Mouse (Mus musculus) liver, embryonic 16.5 days (tissue): Measurements from ENCODE around the gene Mettl7b. TPM values are rescaled to one million over a fixed set of nuclear protein-coding genes. Genes with fewer than 3 reads are reported as not detected.

Source experiments
- ATAC-seq: fragments of 200-750 bp; cut with Nextera tagmentation; 2 replicates; pipeline ENCODE4 v1.8.0; 2017; ENCODE audit warnings: low read depth, mild to moderate bottlenecking, moderate number of reproducible peaks, moderate library complexity
- H3K27ac ChIP-seq: fragments of 300-500 bp; sonication (generic); 2 replicates; pipeline ENCODE4 v1.5.1; 2014; ENCODE audit warnings: mild to moderate bottlenecking, low read length
- H3K27me3 ChIP-seq: fragments of 300-500 bp; sonication (generic); 2 replicates; pipeline ENCODE4 v1.6.1; 2014; ENCODE audit warnings: low read depth, low read length, mixed read lengths; ENCODE audit not compliant: control insufficient read depth, insufficient read depth
- H3K36me3 ChIP-seq: fragments of 300-500 bp; sonication (generic); 2 replicates; pipeline ENCODE4 v1.6.1; 2014; ENCODE audit warnings: mild to moderate bottlenecking; ENCODE audit not compliant: control insufficient read depth, insufficient read depth
- H3K4me1 ChIP-seq: fragments of 300-500 bp; sonication (generic); 2 replicates; pipeline ENCODE4 v1.6.1; 2014; ENCODE audit warnings: low read depth, low read length, mixed read lengths; ENCODE audit not compliant: control insufficient read depth
- H3K4me2 ChIP-seq: fragments of 300-500 bp; sonication (generic); 2 replicates; pipeline ENCODE4 v1.6.1; 2014; ENCODE audit warnings: low read depth, low read length, mixed read lengths
- H3K4me3 ChIP-seq: fragments of 300-500 bp; sonication (generic); 2 replicates; pipeline ENCODE4 v1.5.1; 2014; ENCODE audit warnings: low read depth, mild to moderate bottlenecking, low read length
- H3K9ac ChIP-seq: fragments of 300-500 bp; sonication (generic); 2 replicates; pipeline ENCODE4 v1.6.1; 2014; ENCODE audit warnings: low read depth, low read length
- H3K9me3 ChIP-seq: fragments of 300-500 bp; sonication (generic); replicated peaks from 2 replicates; pipeline ENCODE4 v1.6.1; 2016; ENCODE audit warnings: low read length; ENCODE audit not compliant: control insufficient read depth
- WGBS: fragments of 180-500 bp; shearing (Covaris S2); extraction: QIAGEN DNeasy Blood & Tissue Kit; methylation state at CpG from one replicate; pipeline ENCODE4 v1.1.7; 2014; ENCODE audit not compliant: insufficient replicate concordance; 5-methylcytosine and 5-hydroxymethylcytosine counted together
- polyA plus RNA-seq: library from polyadenylated mRNA; unstranded; fragments of >200 nt; fragmentation: Nextera tagmentation; extraction: Ambion mirVana; gene quantifications from 2 replicates; pipeline ENCODE4 v1.2.1, GENCODE M21; 2015

Mettl7b gene
- polyA plus RNA-seq, 1 experiment from 2014 or later, result 0.22 TPM

DNA sequence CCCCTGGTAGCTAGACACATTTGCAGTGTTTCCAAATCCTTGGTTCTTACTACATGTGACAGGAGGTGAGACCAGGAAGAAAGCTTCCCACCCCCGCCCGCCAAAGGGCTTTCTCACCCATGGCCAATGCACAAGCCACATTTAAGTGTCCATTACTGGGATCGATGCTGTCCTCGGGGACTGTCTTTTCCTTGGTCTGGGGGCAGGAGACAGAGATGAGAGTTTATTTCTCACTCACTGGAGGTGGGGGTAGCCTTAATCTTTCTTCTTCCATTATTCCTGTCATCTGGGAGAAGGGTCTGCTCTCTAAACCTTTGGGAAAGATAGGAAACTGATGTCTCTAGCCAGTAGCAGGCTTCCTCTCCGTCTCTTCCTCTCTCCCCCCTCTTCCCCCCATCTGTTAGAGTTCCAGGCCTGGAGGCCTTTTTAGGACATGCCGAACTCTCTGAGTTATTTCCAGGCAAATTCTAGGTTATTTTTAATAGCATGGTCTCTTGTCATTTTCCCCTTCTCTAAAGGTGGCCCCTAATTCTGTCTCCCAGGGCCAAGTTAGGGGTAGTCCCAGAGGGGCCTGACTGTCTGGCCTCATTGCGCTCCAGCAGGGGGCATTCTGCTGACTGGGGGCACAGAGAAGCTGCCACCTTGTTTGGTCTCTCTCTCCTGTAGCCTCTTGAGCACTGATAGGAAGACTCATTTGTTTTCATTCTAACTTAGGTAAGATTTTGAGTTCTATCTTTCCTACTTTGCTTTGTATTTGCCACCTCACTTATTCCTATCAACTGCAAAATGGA is 25.6 kb downstream of the Mettl7b start:
- Histone ChIP-seq H3K9ac (no peak overlapping the region), H3K4me3 (no peak overlapping the region), H3K4me2 (no peak overlapping the region), H3K4me1 (no peaks in the 10 kb centered on the region), H3K27ac (no peak overlapping the region), H3K36me3 (no peaks in the 10 kb centered on the region), H3K27me3 (peaks cover 53% of the 10 kb centered on the region), H3K9me3 (no peaks in the 10 kb centered on the region)
- WGBS, result 45% methylated on average over 7 of the region's 7 CpGs
- ATAC-seq, result no peak

DNA sequence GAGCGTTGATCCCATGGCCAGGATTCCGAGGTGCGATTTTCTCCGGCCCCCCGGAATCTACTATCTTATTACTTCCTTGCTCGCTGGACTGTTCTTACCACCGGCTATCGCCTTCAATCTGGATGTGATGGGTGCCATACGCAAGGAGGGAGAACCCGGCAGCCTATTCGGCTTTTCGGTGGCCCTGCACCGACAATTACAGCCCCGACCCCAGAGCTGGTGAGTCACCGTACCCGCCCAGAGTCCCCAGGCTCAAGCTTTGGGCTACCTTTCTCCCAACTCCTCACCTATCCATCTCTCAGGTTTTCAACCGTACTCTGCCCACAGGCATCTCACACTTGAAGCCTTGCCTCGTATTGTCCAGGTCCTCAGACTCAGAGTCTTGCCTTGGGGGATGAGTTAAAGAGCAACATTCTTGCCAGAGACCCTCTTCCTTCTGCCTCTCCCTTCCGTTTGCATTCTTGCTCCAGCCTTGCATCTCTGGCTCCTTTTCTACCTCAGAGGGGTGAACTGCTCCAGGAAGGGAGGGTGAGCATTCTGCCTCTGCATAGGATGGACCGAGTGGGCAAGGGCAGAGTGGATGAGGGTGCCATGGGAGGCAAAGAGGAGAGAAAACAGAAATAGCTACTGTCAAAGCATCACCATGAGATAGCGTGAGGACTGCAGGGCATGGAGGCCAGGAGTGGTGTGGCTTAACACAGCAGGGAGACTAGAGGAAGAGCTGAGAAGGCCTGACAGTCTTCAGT is 26.6 kb downstream of the Mettl7b start:
- H3K4me3 ChIP-seq, result peak overlapping the region; percentile 37
- no peaks in the 10 kb centered on the region for H3K36me3 ChIP-seq
- no peaks in the 10 kb centered on the region for H3K9me3 ChIP-seq
- H3K4me1 ChIP-seq, result no peaks in the 10 kb centered on the region
- H3K27ac ChIP-seq, result no peak overlapping the region
- WGBS, result 3% methylated on average over 21 of the region's 21 CpGs
- peaks cover 61% of the 10 kb centered on the region for H3K27me3 ChIP-seq
- ATAC-seq, result no peak
- no peak overlapping the region for H3K9ac ChIP-seq
- peak overlapping the region; percentile 26; the same call in 1 of the 2 replicates for H3K4me2 ChIP-seq

DNA sequence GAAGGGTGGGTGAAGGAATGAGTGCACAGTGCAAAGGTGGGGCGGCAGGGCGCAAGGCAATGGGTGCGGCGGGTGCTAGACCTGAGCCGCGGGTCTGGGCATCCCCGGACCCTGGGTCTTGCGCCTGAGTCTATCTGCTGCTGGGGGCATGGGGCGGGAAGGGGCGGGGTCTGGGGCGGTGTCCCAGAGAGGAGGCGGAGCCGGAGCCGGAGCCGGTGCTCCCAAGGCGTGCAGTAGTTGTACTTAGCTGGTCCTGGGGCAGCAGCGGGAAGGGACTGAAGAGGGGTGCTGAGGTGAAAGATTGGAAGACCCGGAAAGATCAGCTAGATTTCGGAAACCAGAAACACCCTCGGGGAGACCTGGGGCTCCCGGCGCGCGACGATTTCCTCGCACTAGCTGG is 27.2 kb downstream of the Mettl7b start, which contains the start of gene Itga7:
TSS of gene Itga7 (plus strand) at position 245 of the 400 bp plus-strand sequence.
- ATAC-seq, result 0 out of 2 replicates have a peak, but pooled peaks have one; percentile 37
- Histone ChIP-seq H3K9ac (no peak within 1 kb of the TSS), H3K27me3 (peaks cover 61% of the 10 kb centered on the region)

DNA sequence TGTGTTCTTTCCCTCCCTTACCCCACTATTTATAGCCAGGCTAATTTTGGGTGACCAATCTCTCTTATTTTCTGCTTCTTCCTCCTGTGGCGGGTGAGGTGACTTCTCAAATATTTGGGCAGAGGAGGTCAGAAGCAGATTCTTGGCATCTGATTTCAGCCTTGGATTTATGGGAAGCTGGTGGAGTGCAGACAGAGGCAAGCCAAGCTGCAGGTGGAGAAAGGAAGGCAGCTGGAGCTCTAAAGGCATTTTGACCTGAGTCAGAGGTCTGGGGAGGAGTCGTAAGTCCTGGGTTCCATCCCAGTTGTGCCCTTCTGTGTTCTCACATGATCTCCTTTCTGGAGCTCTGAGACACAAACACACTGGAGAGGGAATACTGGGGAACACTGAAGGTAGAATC is 29.3 kb downstream of the Mettl7b start:
- WGBS, result 35% methylated on average over 2 of the region's 2 CpGs
- no peak overlapping the region for H3K4me3 ChIP-seq
- H3K36me3 ChIP-seq, result no peaks in the 10 kb centered on the region
- peaks cover 61% of the 10 kb centered on the region for H3K27me3 ChIP-seq
- no peaks in the 10 kb centered on the region for H3K4me1 ChIP-seq
- H3K9me3 ChIP-seq, result no peaks in the 10 kb centered on the region
- no peak for ATAC-seq
- H3K4me2 ChIP-seq, result no peak overlapping the region
- no peak overlapping the region for H3K27ac ChIP-seq
- no peak overlapping the region for H3K9ac ChIP-seq

More for the DNA sequence above, 27.2 kb downstream of the Mettl7b start, which contains the start of gene Itga7:
- Histone ChIP-seq H3K27ac (no peak within 1 kb of the TSS), H3K9me3 (no peaks in the 10 kb centered on the region), H3K4me3 (peak within 1 kb of the TSS; percentile 37), H3K4me1 (no peaks in the 10 kb centered on the region), H3K4me2 (peak within 1 kb of the TSS; percentile 26; the same call in 1 of the 2 replicates), H3K36me3 (no peaks in the 10 kb centered on the region)
- WGBS, result 2% methylated on average over 26 of the region's 26 CpGs

DNA sequence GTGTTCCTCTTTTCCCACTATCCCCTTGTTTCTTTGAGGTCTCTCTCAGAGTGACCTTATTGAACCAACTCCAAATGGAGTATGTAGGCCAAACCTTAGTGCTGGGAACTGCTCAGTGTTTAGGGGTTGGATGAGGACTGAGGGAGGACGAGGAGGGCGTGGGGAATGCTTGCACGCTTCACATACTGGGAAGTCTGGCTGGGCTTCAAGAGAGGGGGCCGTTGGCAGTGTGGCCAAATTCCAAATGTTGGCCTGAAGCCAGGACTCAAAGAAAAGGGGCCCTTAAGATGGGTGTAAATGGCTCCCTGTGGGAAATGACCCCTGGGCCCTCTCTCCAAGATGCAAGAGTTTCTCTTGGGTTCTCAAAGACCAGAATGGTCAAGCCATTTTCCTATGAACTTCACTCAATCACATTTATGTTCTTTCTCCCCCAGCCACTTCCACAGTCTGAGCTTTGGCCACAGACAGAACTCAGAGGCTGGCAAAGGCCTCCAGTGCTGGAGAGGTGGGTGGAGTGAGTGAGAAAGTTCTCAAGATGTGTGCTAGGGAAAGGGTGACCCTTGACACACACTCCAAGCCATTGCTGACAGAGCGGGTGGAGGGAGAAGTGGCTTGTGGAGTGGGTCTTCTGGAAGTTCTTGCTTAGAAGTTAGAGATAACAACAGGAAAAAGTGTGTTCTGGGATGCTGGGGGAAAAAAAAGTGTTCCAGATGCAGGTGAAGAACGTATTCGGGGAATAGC is 31.0 kb downstream of the Mettl7b start:
- 61% methylated on average over 7 of the region's 7 CpGs for WGBS
- H3K27ac ChIP-seq, result no peak overlapping the region

DNA sequence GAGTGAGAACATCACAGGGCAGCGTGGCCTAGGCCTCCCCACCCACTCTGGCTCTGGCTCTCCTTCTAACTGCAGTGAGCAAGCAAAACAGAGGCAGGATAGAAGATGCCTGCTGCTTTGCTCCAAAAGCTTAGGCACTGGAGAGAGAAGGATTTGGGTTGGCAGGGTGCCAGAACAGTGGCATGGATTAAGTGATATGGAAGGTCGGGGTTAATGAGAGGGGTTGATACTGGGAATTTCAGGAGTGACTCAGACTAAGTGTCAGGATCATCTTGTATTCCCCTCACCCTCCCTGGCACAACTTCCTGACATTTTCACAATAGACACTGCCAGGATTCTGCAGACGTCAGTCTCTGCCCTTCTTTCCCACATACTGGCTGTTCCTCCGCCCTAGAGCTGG is 32.4 kb downstream of the Mettl7b start:
- H3K4me2 ChIP-seq, result no peak overlapping the region
- 35% methylated on average over 4 of the region's 4 CpGs for WGBS
- no peaks in the 10 kb centered on the region for H3K9me3 ChIP-seq
- no peak overlapping the region for H3K9ac ChIP-seq
- no peaks in the 10 kb centered on the region for H3K36me3 ChIP-seq
- no peak overlapping the region for H3K4me3 ChIP-seq
- H3K4me1 ChIP-seq, result peaks cover 5% of the 10 kb centered on the region
- H3K27me3 ChIP-seq, result peaks cover 31% of the 10 kb centered on the region
- no peak for ATAC-seq
- H3K27ac ChIP-seq, result no peak overlapping the region

More for the DNA sequence above, 31.0 kb downstream of the Mettl7b start:
- Histone ChIP-seq H3K27me3 (peaks cover 45% of the 10 kb centered on the region), H3K9me3 (no peaks in the 10 kb centered on the region), H3K4me1 (no peaks in the 10 kb centered on the region), H3K4me3 (no peak overlapping the region), H3K4me2 (no peak overlapping the region), H3K36me3 (no peaks in the 10 kb centered on the region), H3K9ac (no peak overlapping the region)
- no peak for ATAC-seq

DNA sequence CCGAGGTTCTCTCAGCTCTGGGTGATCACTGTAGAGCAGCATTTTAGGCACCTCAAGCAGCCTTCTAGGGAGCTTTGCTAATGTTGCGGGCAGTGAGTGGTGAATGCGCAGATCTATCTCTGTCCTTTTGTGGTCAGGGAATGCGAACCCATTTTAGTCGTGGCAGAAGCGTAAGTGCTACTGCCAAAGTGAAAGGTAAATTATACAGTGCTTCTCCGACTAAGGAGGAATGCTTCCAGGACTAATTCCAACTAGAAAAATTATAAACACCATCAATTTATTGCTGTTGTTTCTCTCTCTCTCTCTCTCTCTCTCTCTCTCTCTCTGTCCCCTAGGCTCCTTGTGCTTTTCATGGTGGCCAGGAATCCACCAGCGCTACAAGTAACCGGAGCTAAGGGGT is 36.9 kb downstream of the Mettl7b start, which contains the start of gene Bloc1s1:
TSS of gene Bloc1s1 (minus strand) at position 101 of the 400 bp plus-strand sequence.
- H3K4me1 ChIP-seq, result peaks cover 18% of the 10 kb centered on the region
- 53% methylated on average over 9 of the region's 9 CpGs for WGBS
- H3K27me3 ChIP-seq, result peaks cover 3% of the 10 kb centered on the region; the same call in 1 of the 2 replicates
- peak within 1 kb of the TSS; percentile 88 for H3K27ac ChIP-seq
- no peak for ATAC-seq
- H3K9ac ChIP-seq, result peak within 1 kb of the TSS; percentile 84
- H3K36me3 ChIP-seq, result no peaks in the 10 kb centered on the region
- H3K4me2 ChIP-seq, result peak within 1 kb of the TSS; percentile 90
- H3K9me3 ChIP-seq, result no peaks in the 10 kb centered on the region
- H3K4me3 ChIP-seq, result peak within 1 kb of the TSS; percentile 91

DNA sequence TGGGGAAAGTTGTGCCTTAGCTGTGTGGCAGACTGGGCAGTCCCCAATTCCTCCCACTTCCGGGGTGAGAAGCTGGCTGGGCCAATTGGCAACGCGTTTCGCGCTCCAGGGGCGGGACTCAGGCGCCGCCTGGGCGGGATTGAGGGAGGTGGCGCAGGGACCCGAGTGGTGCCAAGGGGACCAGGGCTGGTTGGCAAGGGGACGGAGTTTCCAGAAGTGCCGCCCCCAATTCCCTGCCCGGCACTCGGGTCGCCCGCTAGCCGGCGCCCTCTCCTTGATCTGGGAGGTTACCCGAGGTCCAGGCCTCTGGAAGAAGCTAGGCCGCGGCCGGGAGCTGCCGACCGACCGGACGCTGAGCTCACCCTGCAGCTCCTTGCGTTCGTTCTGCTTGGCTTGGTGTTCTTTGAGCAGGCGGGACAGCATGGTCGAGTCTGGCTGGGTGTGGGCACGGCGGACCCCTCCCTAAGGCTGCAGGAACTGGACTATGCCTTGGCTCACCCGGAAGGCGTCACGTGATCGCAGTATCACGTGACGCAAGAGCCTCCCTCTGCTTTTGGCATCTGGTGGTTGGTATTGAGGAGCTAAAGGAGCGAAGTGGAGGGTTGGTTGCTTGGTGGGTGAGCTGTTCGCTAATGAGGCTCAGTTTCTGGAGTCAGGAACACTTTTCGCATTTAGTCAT is 37.6 kb downstream of the Mettl7b start:
- Histone ChIP-seq H3K36me3 (no peaks in the 10 kb centered on the region), H3K4me1 (peaks cover 19% of the 10 kb centered on the region), H3K27me3 (no peaks in the 10 kb centered on the region; the same call in 1 of the 2 replicates), H3K27ac (peak overlapping the region; percentile 88), H3K9ac (peak overlapping the region; percentile 84), H3K9me3 (no peaks in the 10 kb centered on the region), H3K4me3 (peak overlapping the region; percentile 91), H3K4me2 (peak overlapping the region; percentile 90)
- peak; percentile 97 for ATAC-seq
- WGBS, result under 1% methylated on average over 42 of the region's 42 CpGs
